Mouse (Mus musculus) embryo, embryonic 10.5 days (tissue): ENCODE data around the gene Trim47.
A peak's percentile ranks its signal among the peaks of the same experiment; 100 is the strongest.

Experiments used
- DNase-seq: peaks from one replicate; pipeline ENCODE4 v3.0.0-alpha.2; 2015; ENCODE audit warnings: low spot score

Gene Trim47

DNA sequence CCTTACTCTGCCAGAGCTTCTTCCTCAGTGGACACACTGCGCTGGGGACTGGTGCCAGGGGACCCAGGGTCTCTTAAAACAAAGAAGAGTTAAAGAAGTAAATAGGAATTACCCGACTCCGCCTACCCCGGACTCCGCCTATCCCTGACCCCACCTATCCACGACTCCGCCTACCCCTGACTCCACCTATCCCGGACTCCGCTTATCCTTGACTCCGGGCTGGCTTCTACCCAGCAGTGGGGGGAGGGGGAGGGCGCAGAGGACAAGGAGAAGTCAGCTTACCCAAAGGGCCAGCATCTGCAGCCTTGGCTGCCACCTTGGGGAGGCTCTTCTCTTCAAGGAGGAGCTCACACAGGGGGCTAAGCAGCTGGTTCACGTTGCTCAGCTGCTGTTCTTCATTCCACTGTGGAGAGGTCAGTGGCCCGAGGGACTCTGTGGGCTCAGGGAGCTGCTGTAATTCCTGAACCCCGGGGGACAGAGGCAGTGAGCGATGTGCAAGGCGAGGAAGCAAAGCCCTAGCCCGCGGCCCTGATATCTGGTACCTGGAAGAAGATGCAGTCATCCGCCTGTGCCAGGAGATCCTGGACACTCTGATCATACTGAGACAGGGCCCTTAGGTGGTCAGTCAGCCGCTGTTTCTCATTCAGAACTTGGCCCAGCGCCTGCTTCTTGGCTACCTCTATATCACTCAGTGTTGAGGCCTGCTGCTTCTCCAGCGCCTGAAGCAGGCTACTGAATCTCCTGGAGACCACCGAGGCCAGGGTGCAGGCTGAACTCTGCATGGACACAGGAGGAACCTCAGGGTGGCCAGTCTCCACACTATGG is at the start of gene Trim47:
Trim47 (minus strand) TSS at position 55 of the 825 bp plus-strand sequence.
- DNase-seq = peak; percentile 81

- no peak for DNase-seq
Observed at GRCm38 (mm10) chr11:116176010-116176409, 49.0 kb upstream of the Trim47 start.

DNA sequence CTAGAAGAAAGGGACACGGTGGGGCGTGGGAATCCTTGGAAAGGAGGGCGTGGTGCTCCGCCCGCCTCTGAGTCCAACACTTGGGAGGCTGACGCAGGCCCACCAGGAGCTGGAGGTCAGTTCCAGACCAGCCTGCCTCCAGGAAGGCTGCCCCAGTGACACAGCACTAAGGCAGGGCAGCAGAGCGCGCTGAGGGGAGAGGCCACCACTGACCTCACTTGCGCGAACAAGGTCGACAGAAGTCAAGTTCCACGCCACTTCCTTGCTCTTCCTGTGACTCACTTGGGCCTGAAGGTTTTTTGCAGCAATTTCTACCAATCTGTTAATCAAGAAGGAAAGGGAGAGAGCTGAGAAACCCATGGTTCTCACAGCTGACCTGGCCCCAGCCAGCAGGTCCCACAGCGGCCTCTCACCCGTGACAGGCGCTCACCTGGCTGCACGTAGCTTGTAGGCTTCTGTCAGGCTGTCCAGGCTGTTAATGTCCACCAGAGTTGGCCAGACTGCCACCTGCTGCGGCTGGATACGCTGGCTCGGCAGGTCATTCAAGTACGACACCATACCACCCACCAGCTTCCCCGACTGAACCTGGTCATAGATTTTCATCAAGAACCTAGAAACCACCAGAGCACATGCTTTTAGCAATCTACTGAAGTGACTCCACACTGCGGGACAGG is 47.9 kb upstream of the Trim47 start:
- DNase-seq = no peak

- DNase-seq = no peak
Observed at GRCm38 (mm10) chr11:116171959-116172358, 44.9 kb upstream of the Trim47 start.

DNA sequence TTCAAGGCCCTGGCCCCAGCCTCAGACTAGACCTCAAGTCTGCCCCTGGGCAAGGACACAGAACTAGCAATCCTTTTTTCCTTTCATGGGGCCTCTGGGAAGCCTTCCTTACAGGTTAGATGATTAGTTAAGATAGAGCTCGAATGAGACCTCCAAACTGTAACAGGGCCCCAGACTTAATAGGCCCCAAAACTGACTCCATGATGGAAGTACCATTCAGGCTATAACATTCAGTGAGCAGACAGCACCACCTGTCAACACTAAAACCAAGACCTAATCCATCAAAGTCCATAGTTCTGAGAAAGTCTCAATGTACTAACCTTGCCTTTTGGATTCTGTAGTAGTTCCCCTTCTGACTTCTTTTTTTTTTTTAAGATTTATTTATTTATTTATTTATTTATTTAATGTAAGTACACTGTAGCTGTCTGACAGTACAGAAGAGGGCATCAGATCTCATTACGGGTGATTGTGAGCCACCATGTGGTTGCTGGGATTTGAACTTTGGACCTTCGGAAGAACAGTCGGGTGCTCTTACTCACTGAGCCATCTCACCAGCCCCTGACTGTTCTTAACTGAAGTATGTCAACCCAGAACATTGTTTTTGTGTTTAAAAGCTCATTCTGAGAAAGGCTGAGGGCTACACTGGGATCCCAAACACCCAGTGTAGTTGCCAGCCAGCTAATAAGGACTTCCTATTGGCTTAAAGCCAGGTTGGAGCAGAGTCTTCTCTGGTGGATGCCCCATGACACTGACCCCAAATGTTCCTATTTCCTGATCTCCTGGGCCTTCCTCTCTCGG is 43.2 kb upstream of the Trim47 start:
- no peak for DNase-seq

DNA sequence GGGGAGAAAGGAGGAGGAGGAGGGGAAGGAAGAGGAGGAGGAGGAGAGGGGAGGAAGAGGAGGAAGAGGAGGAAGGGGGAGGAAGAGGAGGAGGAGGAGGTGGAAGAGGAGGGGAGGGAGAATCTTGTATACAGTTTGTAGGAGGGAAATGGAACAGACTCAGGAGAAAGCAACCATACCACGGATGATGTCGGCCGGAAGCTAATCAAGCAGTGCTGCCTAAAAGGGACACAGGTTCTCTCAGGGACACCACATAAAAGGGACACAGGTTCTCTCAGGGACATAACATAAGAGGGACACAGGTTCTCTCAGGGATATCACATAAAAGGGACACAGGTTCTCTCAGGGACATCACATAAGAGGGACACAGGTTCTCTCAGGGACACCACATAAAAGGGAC is 42.2 kb upstream of the Trim47 start:
- DNase-seq = no peak

DNA sequence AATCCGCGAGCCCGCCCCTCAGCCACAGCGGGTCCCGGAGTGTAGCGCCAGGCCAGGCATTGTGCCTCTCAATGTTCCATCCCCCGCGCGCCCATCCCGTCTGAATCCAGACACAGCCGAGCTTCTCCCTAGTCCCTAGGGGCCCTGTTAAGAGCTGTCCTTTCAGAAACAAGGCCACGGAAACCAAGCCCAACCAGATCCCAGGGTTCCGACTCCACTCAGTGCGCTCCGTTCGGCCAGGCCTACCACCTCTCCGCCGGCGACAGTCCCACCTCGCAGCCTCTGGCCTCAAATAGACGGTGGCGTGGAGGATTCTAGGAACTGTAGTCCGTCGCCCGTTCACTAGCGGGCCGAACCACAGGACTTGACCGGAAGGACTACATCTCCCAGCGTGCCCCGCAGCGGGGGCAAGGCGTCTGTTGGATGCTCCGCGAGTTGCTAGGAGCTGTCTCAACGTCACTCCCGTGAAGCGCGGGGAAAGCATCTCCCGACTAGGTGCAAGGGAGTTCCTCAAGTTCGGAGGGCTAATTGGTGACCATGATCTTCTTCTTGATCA is 41.0 kb upstream of the Trim47 start, which contains the start of gene Fbf1:
Fbf1 (minus strand) TSS at position 283 of the 556 bp plus-strand sequence.
- DNase-seq = peak; percentile 99

GRCm38 (mm10) chr11:116167232-116167631 is 40.2 kb upstream of the Trim47 start:
- peak; percentile 53 for DNase-seq

GRCm38 (mm10) chr11:116163002-116163401 is 36.0 kb upstream of the Trim47 start:
- DNase-seq = peak; percentile 34

DNA sequence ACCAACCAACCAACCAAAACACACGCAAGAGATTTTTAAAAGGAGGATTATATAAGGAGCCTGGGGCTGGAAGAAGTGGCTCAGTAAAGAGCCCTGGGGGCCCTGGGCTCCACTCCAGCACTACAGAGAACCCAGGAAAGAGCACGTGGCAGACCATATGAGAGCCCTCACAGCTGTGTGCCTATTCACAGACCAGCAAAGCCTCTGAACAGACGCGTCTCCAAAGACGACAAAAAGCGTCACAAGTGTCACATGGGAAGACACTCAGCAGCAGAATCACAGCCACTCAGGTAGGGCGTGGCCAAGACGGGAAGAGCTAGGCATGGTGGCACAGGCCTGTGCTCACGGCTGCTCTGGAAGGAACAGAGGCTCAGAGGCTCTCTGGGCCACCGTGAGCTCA is 35.1 kb upstream of the Trim47 start:
- no peak for DNase-seq

DNA sequence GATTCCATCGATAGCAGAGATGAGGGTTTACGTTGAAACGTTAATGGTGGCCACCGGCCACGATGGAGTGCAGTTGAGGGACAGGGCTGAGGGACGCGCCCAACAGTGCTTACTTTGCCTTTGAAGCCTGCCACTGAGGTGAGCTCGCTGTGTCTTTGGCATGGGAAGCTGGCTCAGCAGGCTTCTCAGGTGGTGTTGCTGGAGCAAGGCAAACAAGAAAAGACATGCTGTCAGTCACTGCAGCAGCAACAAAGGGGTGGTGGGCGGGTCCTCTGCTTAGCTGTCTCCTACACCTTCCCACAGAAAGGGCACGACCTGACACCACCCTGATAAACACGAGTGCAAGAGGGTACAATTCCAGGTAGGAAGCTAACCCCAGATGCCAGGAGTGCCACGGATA is 34.3 kb upstream of the Trim47 start:
- no peak for DNase-seq

- DNase-seq = no peak
Observed at GRCm38 (mm10) chr11:116150960-116151359, 23.9 kb upstream of the Trim47 start.

DNA sequence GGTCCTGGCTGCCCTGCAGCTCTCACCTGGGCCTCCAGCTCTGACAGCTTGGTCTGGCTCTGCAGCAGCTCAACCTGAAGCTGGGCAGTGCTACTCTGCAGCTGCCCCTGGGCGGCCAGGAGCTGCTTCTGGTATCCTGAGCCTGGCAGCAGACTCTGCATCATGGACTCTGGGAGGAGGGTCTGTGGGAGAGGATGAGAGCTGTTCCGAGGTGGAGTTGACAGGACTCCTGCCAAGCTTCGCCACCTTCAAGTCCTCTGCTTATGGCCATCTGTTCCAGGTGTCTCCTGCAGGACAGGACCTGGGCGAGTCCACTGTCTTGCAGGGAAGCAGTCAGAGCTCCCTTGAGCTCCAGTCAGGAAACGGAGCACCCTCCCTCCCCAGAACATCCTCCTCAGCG is 22.3 kb upstream of the Trim47 start:
- no peak for DNase-seq

DNA sequence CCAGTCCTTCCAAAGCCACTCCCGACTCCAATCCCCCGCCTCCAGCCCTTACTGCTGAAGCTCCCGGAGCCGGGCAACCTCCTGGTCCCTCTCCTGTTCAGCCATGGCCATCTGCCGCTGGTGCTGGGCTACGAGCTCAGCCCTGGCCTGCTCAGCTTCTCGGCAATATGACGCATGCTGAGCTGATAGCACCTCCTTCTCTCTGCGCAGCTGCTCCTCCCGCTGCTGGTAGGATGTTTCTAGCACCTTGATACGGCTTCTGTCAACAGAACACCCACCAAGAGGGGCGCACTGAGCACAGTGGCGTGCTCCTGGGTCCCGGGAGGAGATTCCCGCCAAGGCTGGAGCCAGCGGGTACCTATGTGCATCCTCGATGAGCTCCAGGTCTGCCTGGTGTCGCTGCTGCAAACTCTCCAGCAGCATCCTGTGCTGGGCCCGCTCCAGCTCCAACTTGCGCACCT is 21.8 kb upstream of the Trim47 start:
- no peak for DNase-seq

GRCm38 (mm10) chr11:116146294-116146985 is 19.4 kb upstream of the Trim47 start:
- no peak for DNase-seq

GRCm38 (mm10) chr11:116145481-116146293 is 18.7 kb upstream of the Trim47 start:
- no peak for DNase-seq

- DNase-seq = no peak
Observed at GRCm38 (mm10) chr11:116143468-116143867, 16.5 kb upstream of the Trim47 start.

GRCm38 (mm10) chr11:116142211-116142991 is 15.4 kb upstream of the Trim47 start:
- no peak for DNase-seq

DNA sequence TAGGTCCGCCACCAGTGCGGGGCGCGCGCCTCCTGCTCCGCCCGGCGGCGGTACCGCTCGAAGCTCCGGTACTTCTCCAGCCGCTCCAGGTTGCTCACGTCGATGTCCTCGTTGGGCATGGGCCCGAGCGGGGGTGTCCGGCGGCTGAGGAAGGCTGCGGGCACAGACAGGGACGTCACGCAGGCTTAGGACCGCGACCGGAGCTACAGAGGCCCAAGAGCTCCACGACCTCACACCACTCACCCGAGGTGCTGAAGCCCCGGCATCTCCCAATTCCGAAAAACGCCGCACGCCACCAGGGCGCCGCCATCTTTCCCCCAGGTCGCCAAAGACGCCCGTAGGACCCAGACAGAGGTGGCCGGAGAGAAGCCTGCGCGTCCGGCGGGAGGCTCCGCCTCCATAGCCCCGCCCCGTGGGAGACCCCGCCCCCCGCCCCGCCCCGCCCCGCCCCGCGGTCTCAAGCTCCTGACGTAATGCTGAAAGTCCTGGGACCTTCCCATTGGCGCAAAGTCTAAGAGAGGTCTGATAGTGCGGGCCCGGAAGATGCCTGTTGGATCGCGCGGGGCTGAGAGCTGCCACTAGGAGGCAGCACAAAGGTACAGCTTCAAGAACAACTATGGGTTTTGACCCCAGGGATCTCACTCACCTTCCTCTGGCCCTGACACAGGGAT is 11.6 kb upstream of the Trim47 start, which contains the start of gene Mrpl38:
Mrpl38 (minus strand) TSS at position 401 of the 671 bp plus-strand sequence.
- DNase-seq = peak; percentile 98
